Mouse (Mus musculus) adrenal gland, adult 10 weeks (tissue): Measurements from ENCODE around the gene Slamf1. TPM values are rescaled to one million over a fixed set of nuclear protein-coding genes. Genes with fewer than 3 reads are reported as not detected.

ENCODE experiments used
- polyA plus RNA-seq: library from polyadenylated mRNA; stranded (reverse); fragments of 350-450 nt; fragmentation: Illumina TruSeq; extraction: RNeasy Lipid Tissue Mini Kit (QIAGEN cat#74804); gene quantifications from one replicate; pipeline ENCODE4 v1.2.3, GENCODE M21; 2014; ENCODE audit warnings: low read depth, low replicate concordance

The Slamf1 gene
- polyA plus RNA-seq = not detected

GRCm38 (mm10) chr1:171766898-171767297, at the start of gene Slamf1:
Gene Slamf1 (plus strand): TSS chr1:171767127.

GRCm38 (mm10) chr1:171839488-171839887, 72.6 kb downstream of the Slamf1 start, which contains the start of gene Cd84:
Gene Cd84 (plus strand): TSS chr1:171839697.

Other genes starting within 250 kb of the Slamf1 start
- not detected for gene Itln1, start 231.8 kb upstream of the Slamf1 start, polyA plus RNA-seq
- gene Cd244a, start 207.9 kb upstream of the Slamf1 start, polyA plus RNA-seq = 0.70 TPM
- gene Ly9, start 159.7 kb upstream of the Slamf1 start, polyA plus RNA-seq = 1.8 TPM
- gene Slamf7, start 114.1 kb upstream of the Slamf1 start, polyA plus RNA-seq = 2.4 TPM
- 9.4 TPM for gene Cd48, start 85.1 kb upstream of the Slamf1 start, polyA plus RNA-seq
- 16.9 TPM for gene Cd84, start 72.6 kb downstream of the Slamf1 start, polyA plus RNA-seq
- gene Gm10521, start 128.5 kb downstream of the Slamf1 start, polyA plus RNA-seq = 0.82 TPM
- 0.41 TPM for gene Slamf6, start 150.4 kb downstream of the Slamf1 start, polyA plus RNA-seq